Mouse (Mus musculus) granulocyte monocyte progenitor cell, adult 5-6 weeks (primary cell): ENCODE data around the gene Rps21. TPM values are rescaled to one million over a fixed set of nuclear protein-coding genes. Genes with fewer than 3 reads are reported as not detected.
A peak's percentile ranks its signal among the peaks of the same experiment; 100 is the strongest.
"Not testable (repeated sequence)": the region's sequence is repeated elsewhere in the genome, so short reads cannot be mapped to it uniquely, and the experiment has no call there.

Experiments
- ATAC-seq: replicated peaks from 2 replicates; pipeline ENCODE4 v1.8.0; 2016; ENCODE audit warnings: mild to moderate bottlenecking, moderate TSS enrichment, inconsistent platforms; ENCODE audit not compliant: poor library complexity, severe bottlenecking
- total RNA-seq, 2 experiments: library from RNA; stranded (forward) in 1 of 2; stranded (reverse) in 1 of 2; fragments of 200-712, 200-1000 nt in 1 of 2; fragments of >200 nt in 1 of 2; fragmentation: Nextera tagmentation in 1 of 2; gene quantifications; 2 replicates each; pipeline ENCODE4 v1.2.3; 2014 to 2017

Gene Rps21
- total RNA-seq, 2 experiments from 2014 or later, result 1,093 to 3,456 TPM

- ATAC-seq, result peak; percentile 50
Observed at GRCm38 (mm10) chr2:180256296-180257000, 729 bp upstream of the Rps21 start.

GRCm38 (mm10) chr2:180257963-180258865 is 1.0 kb downstream of the Rps21 start:
- no peak for ATAC-seq

GRCm38 (mm10) chr2:180258951-180259484 is 1.8 kb downstream of the Rps21 start:
- ATAC-seq, result not testable (repeated sequence)

- not testable (repeated sequence) for ATAC-seq
Observed at GRCm38 (mm10) chr2:180259826-180260609, 2.8 kb downstream of the Rps21 start.

- ATAC-seq, result no peak
Observed at GRCm38 (mm10) chr2:180260610-180261480, 3.7 kb downstream of the Rps21 start.

GRCm38 (mm10) chr2:180261901-180262300 is 4.7 kb downstream of the Rps21 start:
- no peak for ATAC-seq

GRCm38 (mm10) chr2:180262441-180262840 is 5.3 kb downstream of the Rps21 start:
- ATAC-seq, result no peak

- ATAC-seq, result no peak
Observed at GRCm38 (mm10) chr2:180262891-180263290, 5.7 kb downstream of the Rps21 start.

- ATAC-seq, result no peak
Observed at GRCm38 (mm10) chr2:180267955-180268354, 10.8 kb downstream of the Rps21 start.

GRCm38 (mm10) chr2:180269329-180269728 is 12.2 kb downstream of the Rps21 start:
- ATAC-seq, result no peak

- peak; percentile 27 for ATAC-seq
Observed at GRCm38 (mm10) chr2:180270537-180271255, 13.5 kb downstream of the Rps21 start.

GRCm38 (mm10) chr2:180271804-180272395 is 14.7 kb downstream of the Rps21 start:
- ATAC-seq, result no peak

- ATAC-seq, result no peak
Observed at GRCm38 (mm10) chr2:180272884-180273321, 15.7 kb downstream of the Rps21 start.

- peak; percentile 66 for ATAC-seq
Observed at GRCm38 (mm10) chr2:180273394-180274244, 16.4 kb downstream of the Rps21 start, which contains the start of gene Cables2. Cables2 (minus strand) TSS chr2:180273496.

GRCm38 (mm10) chr2:180274523-180274922 is 17.3 kb downstream of the Rps21 start:
- no peak for ATAC-seq

- peak; percentile 26 for ATAC-seq
Observed at GRCm38 (mm10) chr2:180275836-180276235, 18.7 kb downstream of the Rps21 start.

GRCm38 (mm10) chr2:180276385-180276784 is 19.2 kb downstream of the Rps21 start:
- ATAC-seq, result no peak
